Mouse (Mus musculus) mouse trophoblast stem cell (cell line): Measurements from ENCODE around the gene Akr1a1.
"Not testable (repeated sequence)": the region's sequence is repeated elsewhere in the genome, so short reads cannot be mapped to it uniquely, and the experiment has no call there.

Source experiments
- in situ Hi-C, 2 experiments: fragments of 300-500 bp; cut with MseI, MboI; formaldehyde crosslinking; loops; 2 replicates in 1 of 2; 3 replicates in 1 of 2; pipeline ENCODE4 v1.15.1; 2025

Akr1a1 gene

DNA sequence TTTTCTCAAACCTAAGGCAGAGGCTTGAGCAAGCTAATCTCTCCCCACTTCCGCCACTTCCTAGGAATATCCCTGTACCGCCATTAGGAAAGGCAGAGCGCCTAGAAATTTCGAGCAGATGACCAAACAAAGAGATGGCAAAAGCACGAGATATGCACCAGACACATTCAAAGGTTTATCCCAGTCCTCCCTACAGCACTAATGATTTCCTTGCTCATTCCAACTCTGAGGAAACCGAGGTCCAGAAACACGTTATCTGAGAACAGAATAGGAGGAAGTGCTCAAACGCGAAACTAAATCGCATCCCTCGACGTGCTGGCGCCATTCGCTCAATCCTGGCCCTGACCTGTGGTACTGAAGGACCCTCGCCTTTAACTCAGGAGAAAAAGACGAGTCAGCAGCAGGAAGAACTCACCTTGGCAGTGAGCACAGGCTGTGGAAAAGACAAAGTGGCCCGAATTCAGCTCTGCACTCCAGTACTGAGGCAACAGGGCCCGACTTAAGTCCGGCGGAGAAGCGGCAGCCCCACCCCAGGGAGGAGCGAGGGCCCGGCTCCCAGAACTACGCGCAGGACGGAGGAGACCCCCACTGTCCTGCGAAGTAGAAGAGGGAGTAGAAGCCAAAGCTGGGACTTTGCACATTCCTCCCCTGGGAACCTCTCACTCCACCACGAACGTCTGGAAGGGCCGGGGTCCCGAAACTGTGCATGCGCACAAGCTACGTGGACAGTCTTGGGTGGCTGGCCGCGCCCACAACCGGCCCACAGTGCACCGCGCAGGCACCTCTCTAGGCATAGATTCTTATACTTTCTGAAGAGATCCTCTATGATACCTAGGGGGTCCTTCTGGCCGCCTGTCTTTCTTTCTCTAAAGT is at the start of gene Akr1a1:
Akr1a1 (minus strand) TSS at position 757 of the 873 bp plus-strand sequence.
- in situ Hi-C loops, result no loop called here

DNA sequence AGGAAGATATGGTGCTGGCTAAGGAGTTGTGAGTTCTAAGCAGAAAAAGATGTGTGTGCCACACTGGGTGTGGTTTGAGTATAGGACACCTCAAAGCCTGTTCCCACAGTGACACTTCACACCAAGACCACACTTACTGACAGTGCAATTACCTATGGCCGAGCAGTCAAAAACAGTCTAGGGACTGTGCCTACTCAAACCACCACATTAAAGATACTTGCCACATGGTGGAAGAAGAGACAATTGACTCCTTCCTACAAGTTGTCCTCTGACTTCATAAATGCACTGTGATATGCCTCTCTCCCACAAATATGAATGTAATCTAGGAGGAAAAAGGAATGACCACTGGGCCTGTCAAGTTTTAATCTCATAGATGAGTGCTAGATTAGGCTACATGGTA is 49.5 kb upstream of the Akr1a1 start:
- in situ Hi-C loops, result no loop called here

DNA sequence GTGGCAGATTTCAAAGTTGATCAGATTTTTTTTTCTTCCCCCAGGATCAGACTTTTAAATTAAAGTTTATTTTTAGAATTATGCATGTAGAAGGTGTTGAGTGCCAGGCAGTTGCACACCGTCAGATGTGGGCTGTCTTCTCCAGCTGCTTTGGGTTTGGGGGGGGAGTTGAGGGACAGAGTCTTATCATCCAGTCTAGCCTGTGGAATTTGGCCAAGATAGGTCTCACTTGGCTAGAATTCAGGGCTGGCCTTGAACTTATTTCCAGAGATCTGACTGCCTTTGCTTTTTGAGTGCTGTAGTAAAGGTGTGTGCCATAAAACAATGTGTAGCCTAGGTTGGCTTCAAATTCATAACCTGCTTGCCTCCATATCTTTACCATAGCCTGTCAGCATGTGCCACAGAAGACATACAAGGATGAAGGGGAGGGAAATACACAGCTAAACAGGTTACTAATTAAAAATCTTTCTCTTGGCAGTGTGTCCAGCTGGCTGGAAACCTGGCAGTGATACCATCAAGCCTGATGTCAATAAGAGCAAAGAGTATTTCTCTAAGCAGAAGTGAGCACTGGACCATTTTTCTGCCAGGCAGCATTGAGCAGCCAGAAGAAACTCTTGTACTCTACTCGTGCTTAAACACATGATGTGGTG is 47.3 kb upstream of the Akr1a1 start:
- in situ Hi-C loops, result no loop called here

DNA sequence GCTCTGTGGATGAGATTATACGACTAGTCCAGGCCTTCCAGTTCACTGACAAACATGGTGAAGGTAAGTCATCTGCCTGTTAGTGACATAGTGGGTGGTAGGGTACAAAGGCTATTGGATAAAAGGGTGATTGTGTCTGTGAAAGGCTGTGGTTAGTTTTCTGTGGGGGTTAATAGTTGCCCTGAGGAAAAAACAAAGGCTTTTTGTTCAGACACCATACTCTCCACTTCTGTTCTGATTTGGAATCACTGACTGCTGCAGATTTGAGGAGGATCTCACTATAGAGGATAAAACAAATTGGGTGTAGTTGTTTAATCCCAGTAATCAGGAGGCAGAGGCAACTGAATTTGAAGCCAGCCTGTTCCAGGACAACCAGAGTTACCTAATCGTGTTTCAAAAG is 42.3 kb upstream of the Akr1a1 start:
- in situ Hi-C loops, result no loop called here

DNA sequence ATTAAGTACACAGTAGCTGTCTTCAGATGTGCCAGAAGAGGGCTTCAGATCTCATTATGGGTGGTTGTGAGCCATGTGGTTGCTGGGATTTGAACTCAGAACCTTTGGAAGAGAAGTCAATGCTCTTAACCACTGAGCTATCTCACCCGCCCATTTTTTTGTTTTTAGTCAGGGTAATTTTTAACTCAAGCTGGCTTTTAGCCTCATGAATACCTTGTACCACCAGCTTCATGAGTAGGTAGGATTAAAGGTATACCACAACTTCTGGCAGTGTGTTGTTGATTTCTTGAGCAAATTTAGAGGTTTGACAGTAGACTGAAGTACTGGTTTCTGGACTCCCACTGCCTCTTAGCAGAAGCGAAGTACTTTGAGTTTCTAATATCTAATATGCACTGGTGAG is 40.7 kb upstream of the Akr1a1 start:
- in situ Hi-C loops, result no loop called here

DNA sequence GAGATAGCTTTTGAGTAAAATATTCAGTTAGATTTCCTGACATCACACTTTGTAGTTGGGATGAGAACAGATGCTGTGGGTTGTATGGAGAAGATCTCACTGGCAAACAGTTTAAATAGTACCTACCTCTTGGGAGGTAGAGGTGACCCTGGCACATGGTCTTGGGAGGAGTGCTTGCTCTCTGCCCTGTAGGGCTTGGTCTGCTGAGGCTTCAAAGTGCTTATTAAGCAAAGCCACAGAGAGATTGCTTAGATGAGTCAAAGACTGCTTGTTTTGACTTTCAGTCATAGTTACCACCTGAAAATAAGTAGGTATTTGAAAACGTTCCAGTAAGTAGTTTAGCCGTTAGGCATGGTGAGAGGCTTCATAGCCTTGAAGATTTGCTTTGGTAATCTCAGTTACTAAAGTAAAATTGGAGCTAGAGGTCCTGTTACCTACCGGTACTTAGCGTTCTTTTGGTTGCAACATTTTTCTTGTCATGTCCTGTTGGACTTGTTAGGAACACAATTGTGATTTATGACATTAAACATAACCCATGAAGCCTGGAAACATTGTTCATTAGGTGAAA is 37.9 kb upstream of the Akr1a1 start:
- in situ Hi-C loops, result no loop called here

DNA sequence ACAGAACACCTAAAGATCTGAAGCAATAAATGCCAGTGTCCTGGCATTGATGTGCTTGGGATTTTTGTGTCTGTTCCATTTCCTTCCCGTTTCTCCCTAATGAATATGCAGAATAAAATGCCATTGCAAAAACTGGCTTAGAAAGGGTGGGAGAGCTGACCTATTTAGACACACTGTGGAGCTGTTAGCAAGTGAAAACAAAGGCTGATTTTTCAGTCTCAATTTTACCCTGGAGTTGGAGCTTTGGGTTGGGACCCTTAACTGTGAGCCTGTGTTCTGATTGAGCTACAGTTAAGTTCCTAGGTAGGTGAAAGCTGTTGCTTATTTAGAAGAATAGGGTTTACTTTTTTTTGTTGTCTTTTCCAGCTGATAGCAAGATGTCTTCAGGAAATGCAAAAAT is 35.6 kb upstream of the Akr1a1 start:
- in situ Hi-C loops, result no loop called here

DNA sequence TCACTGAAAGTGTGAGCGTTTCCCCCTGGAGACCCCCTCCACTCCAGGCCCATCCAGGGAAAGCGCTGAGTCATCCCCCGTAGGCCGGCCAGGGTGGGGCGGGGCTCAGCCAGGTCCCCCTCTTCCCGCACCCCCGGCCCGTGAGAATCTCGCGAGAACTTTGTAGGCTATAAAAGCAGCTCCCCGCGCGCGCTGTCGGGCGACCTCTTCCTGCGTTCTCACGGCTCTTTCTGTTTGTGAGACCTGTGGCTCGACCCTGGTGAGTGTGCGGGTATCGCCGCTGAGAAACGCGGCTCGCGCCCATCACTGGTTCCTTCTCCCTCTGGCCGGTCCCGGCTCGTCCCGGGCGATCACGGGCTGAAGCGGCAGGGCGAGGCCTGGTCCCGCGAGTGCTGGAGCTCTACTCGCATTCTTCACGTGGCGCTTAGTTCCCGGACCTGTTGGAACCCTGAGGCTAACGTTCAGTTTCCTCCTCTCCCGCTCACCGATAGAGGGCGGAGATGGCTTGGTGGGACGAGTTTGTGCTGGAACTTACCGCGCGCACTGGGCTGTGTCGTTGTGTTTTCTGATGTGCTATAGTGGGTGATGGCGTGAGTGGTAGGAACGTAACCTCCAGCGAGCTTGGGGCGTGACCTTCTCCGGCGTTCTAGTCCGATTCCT is 34.1 kb upstream of the Akr1a1 start, which contains the start of gene Prdx1:
Prdx1 (plus strand) TSS at position 143 of the 660 bp plus-strand sequence.
- in situ Hi-C loops, result no loop called here

DNA sequence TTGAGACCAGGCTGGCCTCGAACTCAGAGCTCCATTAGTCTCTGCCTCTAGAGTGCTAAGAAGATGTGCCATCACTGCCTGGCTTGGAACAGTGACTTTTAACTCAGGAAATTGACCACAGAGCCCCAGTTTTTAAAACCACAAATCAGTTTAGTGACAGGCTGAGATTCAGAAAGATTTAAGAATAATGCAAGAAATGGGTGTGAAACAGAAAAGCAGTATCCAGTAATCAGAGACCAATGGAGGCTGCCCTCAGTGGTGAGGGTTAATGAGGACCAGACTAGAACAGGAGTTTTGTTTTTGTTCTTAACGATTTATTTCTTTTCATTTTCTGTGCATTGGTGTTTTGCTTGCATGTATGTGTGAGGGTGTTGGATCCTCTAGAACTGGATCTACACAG is 33.2 kb upstream of the Akr1a1 start:
- in situ Hi-C loops, result no loop called here

DNA sequence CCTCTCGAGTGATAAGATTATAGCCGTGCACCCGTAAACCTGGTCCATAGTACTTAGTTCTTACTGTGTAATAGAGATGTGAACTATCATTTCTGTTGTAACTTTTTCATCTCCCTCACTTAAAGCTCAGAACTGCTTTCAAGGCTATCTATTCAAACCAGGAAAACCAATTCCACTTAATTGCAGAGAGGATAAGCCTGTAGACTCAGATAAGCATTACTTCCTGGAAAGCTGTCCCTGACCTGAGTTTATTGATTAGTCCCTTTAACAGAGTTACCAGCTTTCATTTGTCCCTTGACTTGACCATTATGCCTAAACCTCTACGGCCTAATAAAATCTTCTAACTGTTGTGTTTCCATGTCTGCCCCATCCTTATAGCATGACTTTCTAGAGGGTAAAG is 32.5 kb upstream of the Akr1a1 start:
- in situ Hi-C loops, result no loop called here

DNA sequence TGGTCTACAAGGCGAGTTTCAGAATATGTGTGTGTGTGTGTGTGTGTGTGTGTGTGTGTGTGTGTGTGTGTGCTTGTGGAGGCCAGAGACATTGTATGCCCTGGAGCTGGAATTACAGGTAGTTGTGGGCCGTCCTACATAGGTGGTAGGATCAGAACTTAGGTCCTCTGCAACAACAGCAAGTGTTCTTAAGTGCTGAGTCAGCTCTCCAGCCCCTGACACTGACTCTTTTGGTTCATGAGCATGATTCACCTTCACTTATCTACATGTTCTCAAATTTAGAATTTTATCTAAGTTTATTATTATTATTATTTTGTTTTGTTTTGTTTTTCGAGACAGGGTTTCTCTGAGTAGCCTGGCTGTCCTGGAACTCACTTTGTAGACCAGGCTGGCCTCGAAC is 29.0 kb upstream of the Akr1a1 start:
- in situ Hi-C loops, result not testable (repeated sequence)

DNA sequence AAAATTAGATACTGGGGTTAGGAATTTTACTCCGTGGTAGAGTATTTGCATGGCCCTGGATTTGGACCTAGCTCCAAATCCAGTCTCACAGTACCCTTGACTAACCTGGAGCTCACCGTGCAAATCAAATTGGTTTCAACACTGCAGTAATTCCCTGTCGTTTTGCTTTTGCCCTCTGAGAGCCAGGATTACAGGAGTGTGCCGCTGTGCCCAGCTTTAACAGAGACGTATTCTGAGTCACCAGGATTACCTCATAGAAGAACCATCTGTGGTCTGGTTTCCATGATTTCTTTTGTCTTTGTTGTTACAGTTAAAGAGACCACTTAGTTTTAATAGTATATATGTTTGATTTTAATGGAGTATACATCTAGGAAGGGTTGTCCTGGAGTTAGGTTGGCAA is 27.7 kb upstream of the Akr1a1 start:
- in situ Hi-C loops, result no loop called here

DNA sequence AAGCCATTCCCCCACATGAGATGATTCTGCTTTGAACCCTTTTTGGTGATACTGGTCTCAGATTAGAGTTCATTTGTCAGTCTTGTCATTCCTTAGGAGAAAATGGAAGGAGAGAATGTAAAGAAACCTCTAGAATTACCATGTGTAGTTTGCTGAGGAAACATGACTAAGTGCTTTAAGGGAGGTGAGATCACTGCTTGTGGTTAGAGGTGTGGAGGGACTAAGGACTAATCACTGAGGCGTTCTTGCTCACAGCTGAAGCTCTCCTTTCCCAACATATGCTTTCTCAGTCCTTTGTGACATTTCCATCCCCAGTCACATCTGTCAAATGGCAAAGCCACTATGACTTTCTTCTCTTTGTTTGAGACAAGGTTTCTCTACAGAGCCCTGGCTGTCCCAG is 26.3 kb upstream of the Akr1a1 start:
- in situ Hi-C loops, result no loop called here

DNA sequence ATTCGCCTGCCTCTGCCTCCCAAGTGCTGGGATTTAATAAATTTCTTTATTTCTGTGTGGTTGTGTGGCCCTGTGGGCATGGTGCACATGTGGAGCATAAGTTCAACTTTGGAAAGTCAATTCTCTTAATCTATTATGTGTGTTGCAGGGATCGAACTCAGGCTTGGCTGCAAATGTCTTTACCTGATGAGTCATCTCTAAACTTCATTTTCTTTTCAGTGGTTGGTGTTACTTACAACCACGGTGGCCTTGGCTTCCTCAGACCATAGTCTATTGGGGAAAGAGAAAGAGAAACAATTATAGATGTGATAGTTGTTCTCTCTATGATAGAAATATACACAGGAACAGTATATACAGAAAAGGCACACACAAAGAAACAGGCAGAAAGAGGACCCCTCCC is 24.5 kb upstream of the Akr1a1 start:
- in situ Hi-C loops, result no loop called here

DNA sequence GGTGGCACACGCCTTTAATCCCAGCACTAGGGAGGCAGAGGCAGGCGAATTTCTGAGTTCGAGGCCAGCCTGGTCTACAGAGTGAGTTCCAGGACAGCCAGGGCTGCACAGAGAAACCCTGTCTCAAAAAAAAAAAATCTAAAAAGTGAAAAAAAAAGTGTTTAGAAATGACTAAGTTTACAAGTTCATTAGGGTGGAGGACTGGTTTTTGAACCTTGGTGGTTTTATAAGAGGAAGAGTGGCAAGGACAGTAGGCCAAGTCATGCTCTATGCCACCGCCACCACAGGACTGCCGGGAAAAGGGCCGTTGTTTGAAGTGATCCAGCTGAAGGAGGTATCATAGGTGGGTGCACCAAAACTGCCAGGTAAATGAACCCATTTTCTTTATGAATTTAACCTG is 23.3 kb upstream of the Akr1a1 start:
- in situ Hi-C loops, result not testable (repeated sequence)

DNA sequence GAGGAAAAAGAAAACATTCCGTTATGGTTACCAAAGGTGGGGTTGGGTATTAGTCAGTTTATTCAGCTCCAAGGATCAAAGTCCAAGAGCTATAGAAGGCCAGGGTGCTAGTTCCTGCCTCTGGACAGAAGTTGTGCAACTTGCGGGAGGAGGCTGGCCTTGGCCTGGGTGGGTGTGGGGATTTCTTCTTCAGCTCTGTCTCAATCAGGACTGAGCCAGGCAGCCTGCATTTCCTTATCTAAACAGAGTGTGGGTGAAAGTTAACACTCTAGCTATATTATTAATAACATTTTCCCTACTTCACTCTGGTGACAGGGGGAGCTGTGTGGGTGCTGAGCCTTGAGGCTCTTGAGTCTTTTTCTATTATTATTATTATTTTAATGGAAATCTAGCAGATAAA is 21.3 kb upstream of the Akr1a1 start:
- in situ Hi-C loops, result no loop called here

DNA sequence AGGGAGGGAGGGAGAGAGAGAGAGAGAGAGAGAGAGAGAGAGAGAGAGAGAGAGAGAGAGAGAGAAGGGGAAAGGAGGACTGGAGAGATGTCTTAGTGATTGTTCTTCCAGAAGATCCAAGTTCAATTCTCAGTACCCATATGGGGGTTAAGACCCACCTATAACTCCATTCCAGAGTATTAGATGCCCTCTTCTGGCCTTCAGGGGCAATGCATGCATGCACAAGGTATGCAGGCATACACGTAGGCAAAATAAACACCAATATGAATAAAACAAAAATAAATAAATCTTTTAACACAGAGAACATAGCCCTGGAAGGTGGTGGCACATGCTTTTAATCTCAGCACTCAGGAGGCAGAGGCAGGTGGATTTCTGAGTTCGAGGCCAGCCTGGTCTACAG is 17.8 kb upstream of the Akr1a1 start:
- in situ Hi-C loops, result no loop called here

DNA sequence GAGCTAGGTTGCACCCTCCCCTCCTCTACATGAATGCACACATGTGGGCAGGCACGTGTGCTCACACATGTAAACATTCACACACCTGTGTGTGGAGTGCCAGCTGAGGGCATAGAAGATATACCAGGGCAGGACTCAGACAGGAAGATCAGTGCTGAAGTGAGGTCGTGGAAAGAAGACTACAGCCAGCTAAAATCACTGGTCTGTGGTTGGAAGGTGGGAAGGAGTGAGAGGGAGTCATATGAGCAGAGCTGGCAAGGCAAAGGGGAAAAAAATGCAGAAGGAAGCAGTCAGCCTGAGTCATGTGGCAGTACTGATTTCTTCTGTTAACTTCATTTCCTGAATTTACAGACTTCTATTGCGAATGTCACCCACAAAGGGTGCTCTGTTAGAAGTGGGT is 16.7 kb upstream of the Akr1a1 start:
- in situ Hi-C loops, result no loop called here

DNA sequence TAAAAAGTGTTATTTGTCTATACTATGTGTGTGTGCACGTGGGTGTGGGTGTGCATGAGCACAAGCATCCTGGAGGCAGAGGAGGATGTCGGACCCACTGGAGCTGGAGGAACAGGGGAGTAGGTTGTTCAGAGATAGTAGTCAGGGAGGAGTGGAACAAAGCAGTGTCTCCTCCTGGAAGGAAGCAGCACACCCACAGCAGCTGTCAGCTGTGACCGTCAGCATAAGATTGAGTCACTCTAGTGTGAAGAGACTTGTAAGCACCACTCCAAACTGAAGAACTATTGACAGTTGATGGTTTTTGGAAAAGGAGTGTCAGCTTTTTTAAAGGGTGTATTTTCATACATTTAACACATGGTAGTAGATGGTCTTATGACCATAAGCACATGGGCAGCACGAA is 15.1 kb upstream of the Akr1a1 start:
- in situ Hi-C loops, result no loop called here

DNA sequence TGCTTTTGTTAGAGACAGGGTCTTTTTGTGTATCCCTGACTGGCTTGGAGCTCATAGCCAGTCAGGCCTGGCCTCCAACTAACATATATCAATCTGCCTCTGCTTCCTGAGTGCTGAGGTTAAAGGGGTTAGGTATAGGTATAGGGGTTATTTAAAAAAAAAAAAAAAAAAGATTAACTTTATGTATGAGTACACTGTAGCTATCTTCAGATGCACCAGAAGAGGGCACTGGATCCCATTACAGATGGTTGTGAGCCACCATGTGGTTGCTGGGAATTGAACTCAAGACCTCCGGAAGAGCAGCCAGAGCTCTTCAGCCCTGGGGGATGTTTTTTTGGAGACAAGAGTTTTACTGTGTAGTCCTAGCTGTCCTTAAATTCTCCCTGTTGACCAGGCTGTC is 10.5 kb upstream of the Akr1a1 start:
- in situ Hi-C loops, result no loop called here

DNA sequence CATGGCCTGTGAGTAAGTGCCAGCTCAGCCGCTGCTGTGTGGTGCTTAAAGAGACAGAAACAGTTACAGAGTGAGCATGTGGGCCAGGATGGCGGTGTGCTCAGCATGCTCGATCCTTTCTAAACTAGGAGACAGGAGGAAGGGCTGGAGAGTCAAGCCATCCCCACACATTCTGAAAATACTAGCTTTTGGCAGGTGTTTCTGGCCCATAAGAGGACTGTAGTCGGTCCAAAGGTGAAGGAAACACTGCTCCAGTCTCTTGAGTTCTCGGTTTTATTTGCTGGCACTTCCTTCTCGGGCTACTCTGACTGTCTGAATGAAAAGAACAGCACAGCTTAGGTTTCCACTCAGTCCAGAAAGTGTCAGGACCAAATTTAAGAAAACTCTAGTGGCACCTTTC is 9.3 kb upstream of the Akr1a1 start:
- in situ Hi-C loops, result no loop called here

DNA sequence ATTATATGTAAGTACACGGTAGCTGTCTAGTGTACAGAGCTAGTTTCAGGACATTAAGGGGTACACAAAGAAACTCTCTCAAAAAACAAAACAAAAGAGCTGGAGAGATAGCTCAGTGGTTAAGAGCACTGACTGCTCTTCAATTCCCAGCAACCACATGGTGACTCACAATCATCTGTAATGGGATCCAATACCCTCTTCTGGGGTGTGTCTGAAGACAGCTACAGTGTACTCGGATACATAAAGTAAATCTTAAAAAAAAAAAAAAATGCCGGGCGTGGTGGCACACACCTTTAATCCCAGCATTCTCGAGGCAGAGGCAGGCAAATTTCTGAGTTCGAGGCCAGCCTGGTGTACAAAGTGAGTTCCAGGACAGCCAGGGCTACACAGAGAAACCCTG is 8.4 kb upstream of the Akr1a1 start:
- in situ Hi-C loops, result not testable (repeated sequence)
